Mouse (Mus musculus): ENCODE measurements around the gene Ocm. TPM values are rescaled to one million over a fixed set of nuclear protein-coding genes. Genes with fewer than 3 reads are reported as not detected.

Gene Ocm
- polyA plus RNA-seq (2014; fragmentation: Nextera tagmentation; extraction: Ambion mirVana), result not detected in 2 replicates

GRCm38 (mm10) chr5:144026620-144027263 is at the start of gene Ocm:
Gene Ocm (minus strand): TSS chr5:144026670.
- WGBS, result 81% methylated on average over 11 of the region's 11 CpGs
- H3K4me3 ChIP-seq (ENCODE audit: low read depth, low read length), result no peak within 1 kb of the TSS
- H3K9ac ChIP-seq (ENCODE audit: low read length), result no peak within 1 kb of the TSS
- ATAC-seq (ENCODE audit: low FRiP score) (no peak), DNase-seq (ENCODE audit: low spot score, missing footprints) (no peak)
- no peaks in the 10 kb centered on the region for H3K9me3 ChIP-seq (ENCODE audit: control insufficient read depth, low read length)
- H3K36me3 ChIP-seq (ENCODE audit: control insufficient read depth, insufficient read depth, low read length), result no peaks in the 10 kb centered on the region
- H3K4me2 ChIP-seq, result no peak within 1 kb of the TSS
- no peaks in the 10 kb centered on the region for H3K4me1 ChIP-seq (ENCODE audit: control insufficient read depth, insufficient read depth, low read length)
- H3K27ac ChIP-seq (ENCODE audit: low read depth, low read length), result no peak within 1 kb of the TSS
- H3K27me3 ChIP-seq (ENCODE audit: control insufficient read depth, insufficient read depth, low read length), result no peaks in the 10 kb centered on the region

- ATAC-seq (ENCODE audit: low FRiP score), result no peak
- H3K36me3 ChIP-seq (ENCODE audit: control insufficient read depth, insufficient read depth, low read length), result no peaks in the 10 kb centered on the region
- 41% methylated on average over 1 of the region's 1 CpGs for WGBS
These were observed 44.8 kb upstream of the Ocm start for GRCm38 (mm10) chr5:144071249-144071648.

GRCm38 (mm10) chr5:144070064-144070463 is 43.6 kb upstream of the Ocm start:
- ATAC-seq (ENCODE audit: low FRiP score), result no peak
- no peaks in the 10 kb centered on the region for H3K4me1 ChIP-seq (ENCODE audit: control insufficient read depth, insufficient read depth, low read length)
- no peak overlapping the region for H3K27ac ChIP-seq (ENCODE audit: low read depth, low read length)
- H3K9me3 ChIP-seq (ENCODE audit: control insufficient read depth, low read length), result no peaks in the 10 kb centered on the region
- WGBS, result 96% methylated on average over 1 of the region's 1 CpGs
- H3K36me3 ChIP-seq (ENCODE audit: control insufficient read depth, insufficient read depth, low read length), result no peaks in the 10 kb centered on the region
- H3K9ac ChIP-seq (ENCODE audit: low read length), result no peak overlapping the region
- no peaks in the 10 kb centered on the region for H3K27me3 ChIP-seq (ENCODE audit: control insufficient read depth, insufficient read depth, low read length)
- no peak for DNase-seq (ENCODE audit: low spot score, missing footprints)
- H3K4me2 ChIP-seq, result no peak overlapping the region
- H3K4me3 ChIP-seq (ENCODE audit: low read depth, low read length), result no peak overlapping the region

More at GRCm38 (mm10) chr5:144071249-144071648, 44.8 kb upstream of the Ocm start:
- no peak for DNase-seq (ENCODE audit: low spot score, missing footprints)
- no peaks in the 10 kb centered on the region for H3K27me3 ChIP-seq (ENCODE audit: control insufficient read depth, insufficient read depth, low read length)
- no peak overlapping the region for H3K27ac ChIP-seq (ENCODE audit: low read depth, low read length)
- no peaks in the 10 kb centered on the region for H3K4me1 ChIP-seq (ENCODE audit: control insufficient read depth, insufficient read depth, low read length)
- no peak overlapping the region for H3K4me3 ChIP-seq (ENCODE audit: low read depth, low read length)
- H3K4me2 ChIP-seq, result no peak overlapping the region
- H3K9ac ChIP-seq (ENCODE audit: low read length), result no peak overlapping the region
- no peaks in the 10 kb centered on the region for H3K9me3 ChIP-seq (ENCODE audit: control insufficient read depth, low read length)

GRCm38 (mm10) chr5:144066036-144066435 is 39.6 kb upstream of the Ocm start:
- no peak overlapping the region for H3K4me2 ChIP-seq
- no peaks in the 10 kb centered on the region for H3K36me3 ChIP-seq (ENCODE audit: control insufficient read depth, insufficient read depth, low read length)
- H3K9ac ChIP-seq (ENCODE audit: low read length), result no peak overlapping the region
- no peaks in the 10 kb centered on the region for H3K9me3 ChIP-seq (ENCODE audit: control insufficient read depth, low read length)
- DNase-seq (ENCODE audit: low spot score, missing footprints), result no peak
- H3K4me1 ChIP-seq (ENCODE audit: control insufficient read depth, insufficient read depth, low read length), result no peaks in the 10 kb centered on the region
- no peak overlapping the region for H3K27ac ChIP-seq (ENCODE audit: low read depth, low read length)
- H3K4me3 ChIP-seq (ENCODE audit: low read depth, low read length), result no peak overlapping the region
- H3K27me3 ChIP-seq (ENCODE audit: control insufficient read depth, insufficient read depth, low read length), result no peaks in the 10 kb centered on the region
- WGBS, result 91% methylated on average over 2 of the region's 2 CpGs
- ATAC-seq (ENCODE audit: low FRiP score), result no peak

GRCm38 (mm10) chr5:144064093-144064492 is 37.6 kb upstream of the Ocm start:
- Histone ChIP-seq H3K27ac (ENCODE audit: low read depth, low read length) (no peak overlapping the region), H3K27me3 (ENCODE audit: control insufficient read depth, insufficient read depth, low read length) (no peaks in the 10 kb centered on the region), H3K9ac (ENCODE audit: low read length) (no peak overlapping the region), H3K4me1 (ENCODE audit: control insufficient read depth, insufficient read depth, low read length) (no peaks in the 10 kb centered on the region), H3K4me2 (no peak overlapping the region), H3K9me3 (ENCODE audit: control insufficient read depth, low read length) (no peaks in the 10 kb centered on the region), H3K4me3 (ENCODE audit: low read depth, low read length) (no peak overlapping the region), H3K36me3 (ENCODE audit: control insufficient read depth, insufficient read depth, low read length) (no peaks in the 10 kb centered on the region)
- DNase-seq (ENCODE audit: low spot score, missing footprints) (no peak), ATAC-seq (ENCODE audit: low FRiP score) (no peak)
- 64% methylated on average over 5 of the region's 5 CpGs for WGBS

GRCm38 (mm10) chr5:144054340-144054739 is 27.9 kb upstream of the Ocm start:
- Histone ChIP-seq H3K9me3 (ENCODE audit: control insufficient read depth, low read length) (no peaks in the 10 kb centered on the region), H3K9ac (ENCODE audit: low read length) (no peak overlapping the region), H3K27ac (ENCODE audit: low read depth, low read length) (no peak overlapping the region), H3K4me2 (no peak overlapping the region), H3K4me1 (ENCODE audit: control insufficient read depth, insufficient read depth, low read length) (no peaks in the 10 kb centered on the region), H3K4me3 (ENCODE audit: low read depth, low read length) (no peak overlapping the region), H3K27me3 (ENCODE audit: control insufficient read depth, insufficient read depth, low read length) (no peaks in the 10 kb centered on the region), H3K36me3 (ENCODE audit: control insufficient read depth, insufficient read depth, low read length) (no peaks in the 10 kb centered on the region)
- DNase-seq (ENCODE audit: low spot score, missing footprints) (no peak), ATAC-seq (ENCODE audit: low FRiP score) (no peak)
- 87% methylated on average over 6 of the region's 6 CpGs for WGBS

- no peaks in the 10 kb centered on the region for H3K36me3 ChIP-seq (ENCODE audit: control insufficient read depth, insufficient read depth, low read length)
- no peak overlapping the region for H3K4me2 ChIP-seq
- no peak overlapping the region for H3K4me3 ChIP-seq (ENCODE audit: low read depth, low read length)
- WGBS, result 47% methylated on average over 3 of the region's 3 CpGs
- no peaks in the 10 kb centered on the region for H3K9me3 ChIP-seq (ENCODE audit: control insufficient read depth, low read length)
- no peak overlapping the region for H3K27ac ChIP-seq (ENCODE audit: low read depth, low read length)
- ATAC-seq (ENCODE audit: low FRiP score), result no peak
- no peaks in the 10 kb centered on the region for H3K4me1 ChIP-seq (ENCODE audit: control insufficient read depth, insufficient read depth, low read length)
- DNase-seq (ENCODE audit: low spot score, missing footprints), result no peak
- H3K27me3 ChIP-seq (ENCODE audit: control insufficient read depth, insufficient read depth, low read length), result no peaks in the 10 kb centered on the region
- no peak overlapping the region for H3K9ac ChIP-seq (ENCODE audit: low read length)
These were observed 27.0 kb upstream of the Ocm start for GRCm38 (mm10) chr5:144053450-144053849.

- H3K4me3 ChIP-seq (ENCODE audit: low read depth, low read length), result no peak overlapping the region
- no peak for DNase-seq (ENCODE audit: low spot score, missing footprints)
- no peaks in the 10 kb centered on the region for H3K27me3 ChIP-seq (ENCODE audit: control insufficient read depth, insufficient read depth, low read length)
- no peak overlapping the region for H3K27ac ChIP-seq (ENCODE audit: low read depth, low read length)
- H3K9me3 ChIP-seq (ENCODE audit: control insufficient read depth, low read length), result no peaks in the 10 kb centered on the region
- no peaks in the 10 kb centered on the region for H3K4me1 ChIP-seq (ENCODE audit: control insufficient read depth, insufficient read depth, low read length)
- no peak for ATAC-seq (ENCODE audit: low FRiP score)
- no peak overlapping the region for H3K4me2 ChIP-seq
- H3K36me3 ChIP-seq (ENCODE audit: control insufficient read depth, insufficient read depth, low read length), result no peaks in the 10 kb centered on the region
- no peak overlapping the region for H3K9ac ChIP-seq (ENCODE audit: low read length)
These were observed 24.8 kb upstream of the Ocm start for GRCm38 (mm10) chr5:144051268-144051667.

GRCm38 (mm10) chr5:144049881-144050280 is 23.4 kb upstream of the Ocm start:
- WGBS, result 77% methylated on average over 3 of the region's 3 CpGs
- H3K9ac ChIP-seq (ENCODE audit: low read length), result no peak overlapping the region
- H3K9me3 ChIP-seq (ENCODE audit: control insufficient read depth, low read length), result no peaks in the 10 kb centered on the region
- DNase-seq (ENCODE audit: low spot score, missing footprints) (no peak), ATAC-seq (ENCODE audit: low FRiP score) (no peak)
- no peaks in the 10 kb centered on the region for H3K36me3 ChIP-seq (ENCODE audit: control insufficient read depth, insufficient read depth, low read length)
- no peak overlapping the region for H3K27ac ChIP-seq (ENCODE audit: low read depth, low read length)
- no peaks in the 10 kb centered on the region for H3K4me1 ChIP-seq (ENCODE audit: control insufficient read depth, insufficient read depth, low read length)
- H3K4me3 ChIP-seq (ENCODE audit: low read depth, low read length), result no peak overlapping the region
- H3K4me2 ChIP-seq, result no peak overlapping the region
- H3K27me3 ChIP-seq (ENCODE audit: control insufficient read depth, insufficient read depth, low read length), result no peaks in the 10 kb centered on the region
